Mouse (Mus musculus) embryonic fibroblast, embryonic 13.5 days (primary cell): Measurements from ENCODE around the gene Foxd2. TPM values are rescaled to one million over a fixed set of nuclear protein-coding genes. Genes with fewer than 3 reads are reported as not detected.

Source experiments
- H3K27ac ChIP-seq: 2 replicates; pipeline ENCODE4 v1.5.1; 2012; ENCODE audit warnings: low read length, control low read depth, inconsistent platforms; ENCODE audit not compliant: insufficient read depth
- H3K4me1 ChIP-seq: 2 replicates; pipeline ENCODE4 v1.6.1; 2011; ENCODE audit warnings: low read length; ENCODE audit not compliant: control insufficient read depth, insufficient read depth
- H3K4me3 ChIP-seq: 2 replicates; pipeline ENCODE4 v1.5.1; 2011; ENCODE audit warnings: mild to moderate bottlenecking, control low read depth, low read length; ENCODE audit not compliant: insufficient read depth
- CTCF ChIP-seq: IDR thresholded peaks from 2 replicates; pipeline ENCODE4 v1.5.1; 2011; ENCODE audit warnings: mild to moderate bottlenecking, control low read depth, low read length, moderate library complexity, borderline replicate concordance; ENCODE audit not compliant: insufficient read depth
- POLR2A ChIP-seq: IDR thresholded peaks from 2 replicates; pipeline ENCODE4 v1.6.1; 2011; ENCODE audit warnings: low read depth, mild to moderate bottlenecking, control low read depth, low read length, moderate library complexity
- polyA plus RNA-seq: library from polyadenylated mRNA; stranded (reverse); fragments of >200 nt; gene quantifications from 2 replicates; pipeline ENCODE4 v1.2.4, GENCODE M21; 2011; ENCODE audit warnings: low read depth; ENCODE audit not compliant: missing spikeins, insufficient read length

Foxd2 gene
- polyA plus RNA-seq, 1 experiment = 0.47 TPM

DNA sequence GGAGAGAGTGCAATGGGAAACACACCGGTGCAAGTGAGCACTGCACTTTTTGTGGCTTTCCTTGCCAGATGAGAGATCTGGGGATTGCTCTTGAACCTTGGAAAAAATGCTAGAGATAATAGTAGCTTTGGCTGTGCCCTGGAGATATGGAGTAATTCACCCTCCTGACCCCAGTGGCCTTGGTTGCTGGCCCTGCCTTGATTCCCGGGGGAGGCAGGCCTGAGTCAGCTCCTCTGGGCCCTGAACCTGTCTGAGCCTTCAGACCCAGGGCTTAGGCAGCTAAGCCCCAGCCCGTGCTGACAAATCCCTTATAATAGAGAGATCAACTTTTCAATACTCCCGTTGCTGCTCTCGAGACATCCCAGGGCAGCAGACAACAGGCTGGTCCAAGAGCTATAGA lies 50.2 kb downstream of the Foxd2 start:
- TF ChIP-seq CTCF (no peak), POLR2A (no peak)
- no peak overlapping the region for H3K27ac ChIP-seq
- H3K4me1 ChIP-seq = no peaks in the 10 kb centered on the region
- H3K4me3 ChIP-seq = no peak overlapping the region

Other genes starting within 250 kb of the Foxd2 start
- not detected in 2 replicates for gene Gm12830, start 87.2 kb downstream of the Foxd2 start, polyA plus RNA-seq
- not detected in 2 replicates for gene Foxe3, start 17.1 kb upstream of the Foxd2 start, polyA plus RNA-seq
- gene Cmpk1, start 78.4 kb upstream of the Foxd2 start, polyA plus RNA-seq = 93.5 and 105 TPM in 2 replicates
- gene Stil, start 91.3 kb upstream of the Foxd2 start, polyA plus RNA-seq = 11.0 and 14.4 TPM in 2 replicates
- gene Tal1, start 147.6 kb upstream of the Foxd2 start, polyA plus RNA-seq = not detected in 2 replicates
- gene Pdzk1ip1, start 179.8 kb upstream of the Foxd2 start, polyA plus RNA-seq = not detected in 2 replicates
- 0.16 TPM in 1 of 2 replicates, not detected in the other for gene Cyp4x1, start 225.4 kb upstream of the Foxd2 start, polyA plus RNA-seq